Mouse (Mus musculus) hindlimb bud, embryonic 11.5 days (tissue): ENCODE measurements around the gene Ippk.

Experiments
- DNase-seq: peaks from one replicate; pipeline ENCODE4 v3.0.0-alpha.2; 2012; ENCODE audit warnings: low read depth, low spot score; ENCODE audit errors: extremely low spot score

Ippk gene

GRCm38 (mm10) chr13:49478851-49479374 is 57.9 kb downstream of the Ippk start:
- DNase-seq, result no peak

- DNase-seq, result no peak
Observed at GRCm38 (mm10) chr13:49479399-49479798, 58.4 kb downstream of the Ippk start.

GRCm38 (mm10) chr13:49480057-49480456 is 59.0 kb downstream of the Ippk start:
- DNase-seq, result no peak

GRCm38 (mm10) chr13:49480551-49480950 is 59.5 kb downstream of the Ippk start:
- no peak for DNase-seq

GRCm38 (mm10) chr13:49485388-49485787 is 64.3 kb downstream of the Ippk start:
- no peak for DNase-seq

GRCm38 (mm10) chr13:49492376-49493368 is 71.6 kb downstream of the Ippk start, which contains the start of gene Tes3-ps:
Gene Tes3-ps, plus strand, starts transcription at chr13:49493318.
- DNase-seq, result no peak

GRCm38 (mm10) chr13:49504510-49504909 is 83.5 kb downstream of the Ippk start, which contains the start of gene Ecm2:
Gene Ecm2, plus strand, starts transcription at chr13:49504810.
- DNase-seq, result no peak

- DNase-seq, result no peak
Observed at GRCm38 (mm10) chr13:49505776-49506175, 84.7 kb downstream of the Ippk start.

- DNase-seq, result no peak
Observed at GRCm38 (mm10) chr13:49507176-49507575, 86.1 kb downstream of the Ippk start.
